Mouse (Mus musculus) midbrain, embryonic 10.5 days (tissue): Measurements from ENCODE around the gene Tssc4. TPM values are rescaled to one million over a fixed set of nuclear protein-coding genes. Genes with fewer than 3 reads are reported as not detected.

Source experiments
- DNase-seq: peaks from one replicate; pipeline ENCODE4 v3.0.0-alpha.2; 2017; ENCODE audit warnings: low spot score
- H3K27ac ChIP-seq: fragments of 300-500 bp; sonication (generic); replicated peaks from 2 replicates; pipeline ENCODE4 v1.5.1; 2016; ENCODE audit warnings: mild to moderate bottlenecking
- H3K27me3 ChIP-seq: fragments of 300-500 bp; sonication (generic); 2 replicates; pipeline ENCODE4 v1.6.1; 2016; ENCODE audit warnings: low read depth, mild to moderate bottlenecking; ENCODE audit not compliant: poor library complexity, severe bottlenecking
- H3K36me3 ChIP-seq: fragments of 300-500 bp; sonication (generic); 2 replicates; pipeline ENCODE4 v1.6.1; 2016; ENCODE audit warnings: mild to moderate bottlenecking, moderate library complexity
- H3K4me1 ChIP-seq: fragments of 300-500 bp; sonication (generic); 2 replicates; pipeline ENCODE4 v1.6.1; 2016
- H3K4me3 ChIP-seq: fragments of 300-500 bp; sonication (generic); 2 replicates; pipeline ENCODE4 v1.5.1; 2016; ENCODE audit warnings: mild to moderate bottlenecking, moderate library complexity
- H3K9me3 ChIP-seq: fragments of 300-500 bp; sonication (generic); replicated peaks from 2 replicates; pipeline ENCODE4 v1.6.1; 2016; ENCODE audit warnings: mild to moderate bottlenecking
- WGBS: fragments of 180-500 bp; shearing (Covaris S2); methylation state at CpG from one replicate; pipeline ENCODE4 v1.1.7; 2016; 5-methylcytosine and 5-hydroxymethylcytosine counted together
- polyA plus RNA-seq: library from polyadenylated mRNA; unstranded; fragments of >200 nt; fragmentation: Nextera tagmentation; extraction: Ambion mirVana; gene quantifications from 2 replicates; pipeline ENCODE4 v1.2.1, GENCODE M21; 2016

The Tssc4 gene
- polyA plus RNA-seq, 1 experiment from 2014 or later, result 136 TPM

DNA sequence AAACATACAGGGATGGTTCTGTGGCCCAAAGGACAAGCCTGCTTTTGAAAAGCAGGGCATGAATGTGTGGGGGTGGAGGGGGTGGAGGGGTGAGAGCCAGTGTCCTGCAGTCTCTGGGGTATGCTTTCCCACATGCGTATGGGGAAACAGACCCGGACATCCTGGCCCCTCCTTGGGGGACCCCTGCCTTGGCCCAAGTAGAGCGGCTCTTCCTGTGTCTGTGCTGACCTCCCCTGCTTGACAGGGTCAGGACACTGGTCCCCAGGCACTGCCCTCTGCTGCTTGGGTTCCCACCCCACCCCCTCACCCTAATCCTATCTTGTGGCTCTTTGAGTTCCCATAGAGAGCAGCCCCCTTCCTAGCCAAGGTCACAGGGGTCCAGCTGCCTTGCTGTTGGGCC, 40.6 kb downstream of the Tssc4 start:
- 56% methylated on average over 3 of the region's 3 CpGs for WGBS

GRCm38 (mm10) chr7:143110803-143111202, 41.8 kb downstream of the Tssc4 start:
- Histone ChIP-seq H3K9me3 (no peaks in the 10 kb centered on the region; the same call in 1 of the 2 replicates), H3K27me3 (peaks cover 42% of the 10 kb centered on the region), H3K27ac (no peak overlapping the region), H3K4me1 (peaks cover 28% of the 10 kb centered on the region), H3K36me3 (no peaks in the 10 kb centered on the region), H3K4me3 (no peak overlapping the region)
- DNase-seq, result no peak
- 63% methylated on average over 1 of the region's 1 CpGs for WGBS

More for the DNA sequence above, 40.6 kb downstream of the Tssc4 start:
- no peaks in the 10 kb centered on the region for H3K9me3 ChIP-seq
- no peak for DNase-seq
- 0 out of 2 replicates have a peak overlapping the region, but pooled peaks have one; percentile 11 for H3K4me3 ChIP-seq
- peaks cover 28% of the 10 kb centered on the region for H3K4me1 ChIP-seq
- H3K27me3 ChIP-seq, result peaks cover 53% of the 10 kb centered on the region
- H3K36me3 ChIP-seq, result no peaks in the 10 kb centered on the region
- H3K27ac ChIP-seq, result peak overlapping the region; percentile 17; the same call in 1 of the 2 replicates

DNA sequence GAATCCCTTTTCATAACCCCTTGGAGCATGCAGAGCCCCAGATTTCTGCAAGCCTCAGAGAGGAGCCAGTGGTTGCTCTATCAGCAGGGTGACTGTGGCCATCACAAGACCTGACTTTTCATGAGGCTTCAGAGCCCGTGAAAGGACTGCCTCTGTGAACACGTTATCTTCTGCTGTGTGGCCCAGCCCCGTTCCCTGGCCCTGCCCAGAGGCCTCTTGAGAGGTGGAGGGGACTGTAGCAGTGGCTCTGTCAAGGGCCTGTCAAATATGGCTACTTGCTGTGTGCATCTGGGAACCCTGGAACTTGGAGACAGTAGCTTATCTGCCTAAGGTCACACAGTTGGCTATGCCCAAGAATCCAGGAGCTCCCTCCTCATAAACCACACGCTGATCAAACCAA, 42.7 kb downstream of the Tssc4 start:
- 66% methylated on average over 4 of the region's 4 CpGs for WGBS
- peaks cover 27% of the 10 kb centered on the region for H3K4me1 ChIP-seq
- H3K9me3 ChIP-seq, result no peaks in the 10 kb centered on the region; the same call in 1 of the 2 replicates
- H3K27ac ChIP-seq, result no peak overlapping the region
- DNase-seq, result no peak
- H3K27me3 ChIP-seq, result peaks cover 33% of the 10 kb centered on the region
- H3K4me3 ChIP-seq, result no peak overlapping the region
- H3K36me3 ChIP-seq, result no peaks in the 10 kb centered on the region

GRCm38 (mm10) chr7:143112395-143112794, 43.3 kb downstream of the Tssc4 start:
- Histone ChIP-seq H3K27ac (no peak overlapping the region), H3K36me3 (no peaks in the 10 kb centered on the region), H3K9me3 (no peaks in the 10 kb centered on the region; the same call in 1 of the 2 replicates), H3K4me3 (no peak overlapping the region), H3K4me1 (peaks cover 20% of the 10 kb centered on the region), H3K27me3 (peaks cover 26% of the 10 kb centered on the region)
- 41% methylated on average over 1 of the region's 1 CpGs for WGBS
- DNase-seq, result no peak

DNA sequence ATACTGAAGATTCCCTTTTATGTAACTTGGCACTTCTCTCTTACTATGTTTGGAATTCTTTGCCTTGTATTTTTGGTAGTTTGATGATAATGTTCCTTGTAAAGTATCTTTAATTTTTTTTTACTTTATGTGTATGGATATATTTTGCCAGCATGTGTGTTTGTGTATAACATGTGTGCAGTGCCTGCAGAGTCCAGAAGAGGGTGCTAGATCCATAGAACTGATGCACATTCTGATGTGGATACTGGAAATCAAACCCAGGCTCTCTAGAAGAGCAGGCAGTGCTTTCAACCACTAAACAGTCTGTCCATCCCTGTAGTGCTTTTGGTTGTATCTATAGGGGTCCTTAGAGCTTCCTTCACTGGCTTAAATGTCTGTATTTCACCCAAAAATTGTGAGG, 45.7 kb downstream of the Tssc4 start:
- H3K9me3 ChIP-seq, result no peaks in the 10 kb centered on the region; the same call in 1 of the 2 replicates
- no peak overlapping the region for H3K27ac ChIP-seq
- H3K27me3 ChIP-seq, result peaks cover 2% of the 10 kb centered on the region
- DNase-seq, result no peak
- no peak overlapping the region for H3K4me3 ChIP-seq
- H3K36me3 ChIP-seq, result no peaks in the 10 kb centered on the region
- peaks cover 11% of the 10 kb centered on the region for H3K4me1 ChIP-seq

GRCm38 (mm10) chr7:143116521-143116920, 47.5 kb downstream of the Tssc4 start:
- H3K4me1 ChIP-seq, result peaks cover 14% of the 10 kb centered on the region
- H3K27me3 ChIP-seq, result no peaks in the 10 kb centered on the region
- DNase-seq, result no peak
- H3K4me3 ChIP-seq, result no peak overlapping the region
- H3K27ac ChIP-seq, result no peak overlapping the region
- no peaks in the 10 kb centered on the region; the same call in 1 of the 2 replicates for H3K9me3 ChIP-seq
- WGBS, result 87% methylated on average over 5 of the region's 5 CpGs
- no peaks in the 10 kb centered on the region for H3K36me3 ChIP-seq

DNA sequence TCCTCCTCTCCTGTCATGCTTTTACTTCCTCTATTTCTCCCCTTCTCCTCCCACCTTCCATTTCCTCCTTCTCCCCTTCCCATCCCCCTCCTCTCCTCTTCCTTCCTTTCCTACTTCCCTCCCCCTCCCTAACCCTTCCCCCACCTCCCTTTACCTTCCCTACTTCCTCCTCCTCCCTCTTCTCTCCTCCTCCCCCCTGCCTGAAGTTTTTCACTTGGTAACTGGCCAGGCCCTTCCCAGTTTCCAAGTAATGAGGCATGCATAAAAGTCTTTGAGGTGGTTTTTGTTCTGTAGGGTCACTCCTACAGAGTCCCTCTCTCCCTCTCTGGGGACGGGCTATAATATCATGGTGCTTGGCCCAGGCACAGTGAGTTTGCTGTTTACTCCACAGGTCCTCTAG, 50.4 kb downstream of the Tssc4 start:
- H3K27ac ChIP-seq, result no peak overlapping the region; the same call in 1 of the 2 replicates
- DNase-seq, result no peak
- WGBS, result 52% methylated on average over 1 of the region's 1 CpGs
- peaks cover 26% of the 10 kb centered on the region for H3K4me1 ChIP-seq
- H3K9me3 ChIP-seq, result no peaks in the 10 kb centered on the region; the same call in 1 of the 2 replicates
- H3K36me3 ChIP-seq, result no peaks in the 10 kb centered on the region
- H3K4me3 ChIP-seq, result no peak overlapping the region
- H3K27me3 ChIP-seq, result no peaks in the 10 kb centered on the region

GRCm38 (mm10) chr7:143119826-143120225, 50.8 kb downstream of the Tssc4 start:
- Histone ChIP-seq H3K27ac (no peak overlapping the region; the same call in 1 of the 2 replicates), H3K27me3 (no peaks in the 10 kb centered on the region), H3K9me3 (no peaks in the 10 kb centered on the region; the same call in 1 of the 2 replicates), H3K36me3 (no peaks in the 10 kb centered on the region), H3K4me3 (no peak overlapping the region), H3K4me1 (peaks cover 31% of the 10 kb centered on the region)
- 83% methylated on average over 3 of the region's 3 CpGs for WGBS
- no peak for DNase-seq

Other genes starting within 250 kb of the Tssc4 start
- gene Th, start 138.1 kb upstream of the Tssc4 start, polyA plus RNA-seq, result 7.9 and 14.1 TPM in 2 replicates
- 0.70 and 1.3 TPM in 2 replicates for gene Ascl2, start 100.0 kb upstream of the Tssc4 start, polyA plus RNA-seq
- gene Tspan32, start 64.2 kb upstream of the Tssc4 start, polyA plus RNA-seq, result 4.7 and 6.0 TPM in 2 replicates
- gene Cd81, start 16.5 kb upstream of the Tssc4 start, polyA plus RNA-seq, result 267 and 279 TPM in 2 replicates
- gene Trpm5, start 25.4 kb downstream of the Tssc4 start, polyA plus RNA-seq, result 0.62 and 0.93 TPM in 2 replicates
- gene Kcnq1, start 37.1 kb downstream of the Tssc4 start, polyA plus RNA-seq, result 0.69 and 1.1 TPM in 2 replicates